Mouse (Mus musculus) cerebellum, adult 18-20 months (tissue): Measurements from ENCODE around the gene Flg.

Experiments
- DNase-seq, 2 experiments: peaks; one replicate each; pipeline ENCODE4 v3.0.0; 2021

The Flg gene

GRCm38 (mm10) chr3:93273223-93273622, at the start of gene Flg:
Gene Flg (plus strand): TSS chr3:93273523.
- no peak for DNase-seq

DNA sequence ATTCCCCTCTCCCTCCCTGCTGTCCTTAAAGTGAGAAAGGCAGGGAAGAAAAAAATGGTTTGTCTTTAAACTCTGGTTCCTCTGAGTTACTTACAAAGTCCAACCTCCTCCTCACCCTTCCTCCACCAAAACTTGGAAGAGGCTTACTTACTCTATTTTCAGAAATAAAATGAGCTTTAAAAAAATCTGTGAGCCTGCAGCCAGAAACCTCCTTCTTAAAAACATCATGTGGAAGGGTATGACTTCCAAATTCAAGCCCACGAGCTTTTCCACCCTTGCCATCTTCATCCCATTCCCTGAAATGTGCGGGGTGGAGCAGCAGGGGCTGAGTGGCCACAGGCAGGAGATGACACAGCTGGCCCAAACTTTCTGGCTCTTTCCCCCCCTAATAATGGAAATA, 24.2 kb downstream of the Flg start:
- no peak for DNase-seq

DNA sequence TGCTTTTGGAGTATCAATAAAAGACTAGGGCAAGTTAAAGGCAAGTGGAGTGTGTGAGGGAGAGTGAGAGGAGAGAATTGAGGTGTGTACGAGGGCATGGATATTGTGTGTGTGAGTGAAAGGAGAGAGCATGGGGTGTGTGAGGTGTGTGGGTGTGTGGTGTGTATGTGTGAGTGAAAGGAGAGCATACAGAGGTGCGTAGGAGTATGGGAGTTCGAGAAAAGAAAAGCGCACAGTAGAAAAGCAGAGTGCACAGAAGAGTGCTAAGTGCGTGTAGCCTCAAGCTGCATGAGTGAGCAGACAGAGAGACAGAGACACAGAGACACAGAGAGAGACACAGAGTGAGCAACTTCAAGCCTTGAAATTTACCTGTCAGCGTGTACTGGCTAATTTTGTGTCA, 26.5 kb downstream of the Flg start:
- no peak for DNase-seq

DNA sequence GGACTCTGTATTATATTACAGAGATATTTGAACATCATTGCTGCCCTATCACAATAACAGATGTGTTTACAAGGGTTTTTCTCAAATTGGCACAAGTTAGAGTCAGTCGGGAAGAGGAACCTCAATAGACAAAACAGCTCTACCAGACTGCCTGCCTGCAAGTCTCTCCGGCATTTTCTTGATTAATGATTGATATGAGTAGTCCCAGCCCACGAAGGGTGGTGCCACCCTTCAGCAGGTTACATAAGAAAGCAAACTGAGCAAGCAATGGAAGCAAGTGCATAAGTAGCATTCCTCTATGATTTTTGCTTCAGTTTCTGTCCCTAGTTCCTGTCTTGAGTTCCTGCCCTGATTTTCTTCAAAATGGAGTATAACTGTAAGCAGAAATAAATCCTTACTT, 28.6 kb downstream of the Flg start:
- no peak for DNase-seq

GRCm38 (mm10) chr3:93306142-93306541, 32.8 kb downstream of the Flg start:
- no peak for DNase-seq

- DNase-seq: no peak
Measured at GRCm38 (mm10) chr3:93311371-93311770, 38.0 kb downstream of the Flg start.

GRCm38 (mm10) chr3:93314388-93314787, 41.1 kb downstream of the Flg start:
- no peak for DNase-seq

DNA sequence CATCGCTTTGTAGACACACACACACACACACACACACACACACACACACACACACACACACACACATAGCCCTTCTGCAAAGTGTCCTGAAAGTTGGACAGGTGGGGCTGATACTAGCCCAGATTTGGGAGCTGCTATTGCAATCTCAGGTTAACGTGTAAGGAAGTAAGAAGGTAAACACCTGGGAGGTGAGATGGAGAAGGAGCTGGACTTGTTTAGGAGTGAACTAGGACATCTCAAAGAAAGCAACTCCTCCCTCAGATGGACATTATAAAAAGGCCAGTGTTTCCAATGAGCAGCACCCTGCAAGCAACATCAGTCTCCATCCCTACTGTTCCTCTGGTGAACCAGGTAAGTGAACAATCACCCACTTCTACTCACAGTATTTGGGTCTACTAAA, 46.1 kb downstream of the Flg start, which contains the start of gene Hrnr:
Gene Hrnr (plus strand): TSS at position 301 of the 400 bp plus-strand sequence.
- DNase-seq: no peak

GRCm38 (mm10) chr3:93337749-93338148, 64.4 kb downstream of the Flg start:
- no peak for DNase-seq

GRCm38 (mm10) chr3:93340021-93340420, 66.7 kb downstream of the Flg start:
- DNase-seq: no peak
